Mouse (Mus musculus) CH12.LX (cell line): ENCODE measurements at regions not wholly inside any gene's neighbourhood (a gene's known extent, or its start where the extent isn't known, plus 50 kb on each side); places are given as distances from the start of the nearest gene placed in this dataset.
A peak's percentile ranks its signal among the peaks of the same experiment; 100 is the strongest.

Experiments used
- DNase-seq: peaks from one replicate; pipeline ENCODE4 v3.0.0-alpha.2; 2013; ENCODE audit errors: extremely low read depth
- H3K27ac ChIP-seq: 2 replicates; pipeline ENCODE4 v1.5.1; 2012; ENCODE audit warnings: low read depth, mild to moderate bottlenecking, control low read depth, moderate library complexity; ENCODE audit not compliant: insufficient read depth
- H3K27me3 ChIP-seq: replicated peaks from 2 replicates; pipeline ENCODE3; 2012; ENCODE audit warnings: inconsistent platforms
- H3K36me3 ChIP-seq, 2 experiments: replicated peaks in 1 of 2; 2 replicates each; pipeline versions ENCODE3 to v1.6.1; 2012; ENCODE audit warnings: inconsistent platforms in 1 of 2, low read length in 1 of 2, mild to moderate bottlenecking in 1 of 2, mixed read lengths in 1 of 2, moderate library complexity in 1 of 2; ENCODE audit not compliant: control insufficient read depth in 1 of 2, insufficient read depth in 1 of 2
- H3K4me1 ChIP-seq, 2 experiments: 2 replicates each; pipeline ENCODE4 v1.6.1; 2012; ENCODE audit warnings: inconsistent platforms in 1 of 2, moderate library complexity in 1 of 2; ENCODE audit not compliant: insufficient read depth in 2 of 2, control insufficient read depth in 1 of 2
- H3K4me2 ChIP-seq: 2 replicates; pipeline ENCODE4 v1.6.1; 2012; ENCODE audit warnings: low read depth, mild to moderate bottlenecking, control low read depth; ENCODE audit not compliant: poor library complexity, insufficient read depth, severe bottlenecking
- H3K4me3 ChIP-seq, 3 experiments: fragments of 150-350 bp in 1 of 3; sonication (generic) in 1 of 3; replicated peaks in 1 of 3; 2 replicates each; pipeline versions ENCODE3 to v1.5.1; 2011 to 2012; ENCODE audit warnings: low read depth in 2 of 3, low read length in 2 of 3, mild to moderate bottlenecking in 2 of 3, moderate library complexity in 2 of 3, control low read depth in 1 of 3, improper control_type of control experiment in 1 of 3, inconsistent platforms in 1 of 3, mixed read lengths in 1 of 3; ENCODE audit not compliant: poor library complexity in 1 of 3
- H3K79me2 ChIP-seq: replicated peaks from 2 replicates; pipeline ENCODE4 v1.6.1; 2012; ENCODE audit warnings: mild to moderate bottlenecking, moderate library complexity; ENCODE audit not compliant: control insufficient read depth, poor library complexity, insufficient read depth, severe bottlenecking; ENCODE audit errors: extremely low read depth
- H3K9ac ChIP-seq: 2 replicates; pipeline ENCODE4 v1.6.1; 2012; ENCODE audit warnings: low read depth, mild to moderate bottlenecking, control low read depth, moderate library complexity; ENCODE audit not compliant: insufficient read depth
- H3K9me3 ChIP-seq: replicated peaks from 2 replicates; pipeline ENCODE3; 2012; ENCODE audit warnings: low read length, inconsistent platforms, mixed read lengths
- CHD2 ChIP-seq: IDR thresholded peaks from 2 replicates; pipeline ENCODE4 v1.6.1; 2011; ENCODE audit warnings: low read length, improper control_type of control experiment
- E2F4 ChIP-seq: IDR thresholded peaks from 2 replicates; pipeline ENCODE4 v1.6.1; 2011; ENCODE audit warnings: low read depth, low read length, improper control_type of control experiment; ENCODE audit not compliant: insufficient replicate concordance
- ELF1 ChIP-seq: IDR thresholded peaks from 2 replicates; pipeline ENCODE4 v1.6.1; 2014; ENCODE audit warnings: low read depth, mild to moderate bottlenecking, inconsistent platforms, low read length, improper control_type of control experiment
- EP300 ChIP-seq: IDR thresholded peaks from 2 replicates; pipeline ENCODE4 v1.6.1; 2011; ENCODE audit warnings: low read length, improper control_type of control experiment
- ETS1 ChIP-seq: conservative IDR thresholded peaks from 2 replicates; pipeline ENCODE4 v1.6.1; 2012; ENCODE audit warnings: low read depth, mild to moderate bottlenecking, inconsistent platforms, low read length, improper control_type of control experiment, moderate library complexity
- HCFC1 ChIP-seq: IDR thresholded peaks from 2 replicates; pipeline ENCODE4 v1.6.1; 2012; ENCODE audit warnings: low read depth, mild to moderate bottlenecking, inconsistent platforms, low read length, improper control_type of control experiment
- IRF4 ChIP-seq: IDR thresholded peaks from 2 replicates; pipeline ENCODE4 v1.6.1; 2014; ENCODE audit warnings: low read depth, mild to moderate bottlenecking, inconsistent platforms, low read length, improper control_type of control experiment
- MAX ChIP-seq: IDR thresholded peaks from 2 replicates; pipeline ENCODE4 v1.6.1; 2011; ENCODE audit warnings: low read length, improper control_type of control experiment
- MAZ ChIP-seq: IDR thresholded peaks from 2 replicates; pipeline ENCODE4 v1.6.1; 2012; ENCODE audit warnings: low read depth, mild to moderate bottlenecking, inconsistent platforms, low read length, improper control_type of control experiment, moderate library complexity
- MEF2A ChIP-seq: IDR thresholded peaks from 2 replicates; pipeline ENCODE4 v1.6.1; 2014; ENCODE audit warnings: low read depth, mild to moderate bottlenecking, inconsistent platforms, low read length, improper control_type of control experiment, borderline replicate concordance
- MYC ChIP-seq: IDR thresholded peaks from 2 replicates; pipeline ENCODE4 v1.6.1; 2011; ENCODE audit warnings: low read depth, mild to moderate bottlenecking, improper control_type of control experiment, low read length
- NELFE ChIP-seq: IDR thresholded peaks from 2 replicates; pipeline ENCODE4 v1.6.1; 2011; ENCODE audit warnings: low read depth, low read length, improper control_type of control experiment
- PAX5 ChIP-seq: IDR thresholded peaks from 2 replicates; pipeline ENCODE4 v1.6.1; 2012; ENCODE audit warnings: low read length, inconsistent platforms, mixed read lengths
- POLR2A ChIP-seq: IDR thresholded peaks from 2 replicates; pipeline ENCODE4 v1.6.1; 2011; ENCODE audit warnings: low read depth, mild to moderate bottlenecking, improper control_type of control experiment, low read length
- POLR2AphosphoS2 ChIP-seq: IDR thresholded peaks from 2 replicates; pipeline ENCODE4 v1.6.1; 2011; ENCODE audit warnings: low read depth, low read length, improper control_type of control experiment
- RCOR1 ChIP-seq: conservative IDR thresholded peaks from 2 replicates; pipeline ENCODE4 v1.6.1; 2012; ENCODE audit warnings: low read depth, mild to moderate bottlenecking, inconsistent platforms, low read length, improper control_type of control experiment
- SMC3 ChIP-seq: IDR thresholded peaks from 2 replicates; pipeline ENCODE4 v1.6.1; 2011; ENCODE audit warnings: low read depth, low read length, improper control_type of control experiment
- UBTF ChIP-seq: IDR thresholded peaks from 2 replicates; pipeline ENCODE4 v1.6.1; 2012; ENCODE audit warnings: low read depth, mild to moderate bottlenecking, inconsistent platforms, low read length, improper control_type of control experiment, moderate library complexity
- USF2 ChIP-seq: conservative IDR thresholded peaks from 2 replicates; pipeline ENCODE4 v1.6.1; 2011; ENCODE audit warnings: low read depth, low read length, improper control_type of control experiment
- ZC3H11A ChIP-seq: IDR thresholded peaks from 2 replicates; pipeline ENCODE4 v1.6.1; 2012; ENCODE audit warnings: low read depth, mild to moderate bottlenecking, inconsistent platforms, low read length, improper control_type of control experiment
- ZKSCAN1 ChIP-seq: IDR thresholded peaks from 2 replicates; pipeline ENCODE4 v1.6.1; 2012; ENCODE audit warnings: low read depth, inconsistent platforms, low read length, improper control_type of control experiment, borderline replicate concordance
- ZMIZ1 ChIP-seq: IDR thresholded peaks from 2 replicates; pipeline ENCODE4 v1.6.1; 2012; ENCODE audit warnings: low read depth, mild to moderate bottlenecking, inconsistent platforms, low read length, improper control_type of control experiment
- ZNF384 ChIP-seq: IDR thresholded peaks from 2 replicates; pipeline ENCODE4 v1.6.1; 2012; ENCODE audit warnings: low read depth, low read length, improper control_type of control experiment, inconsistent platforms
- dilution Hi-C: fragments of 300-500 bp; cut with MboI; formaldehyde crosslinking; loops from 2 replicates; pipeline ENCODE4 v1.14.3; 2020; ENCODE audit warnings: low sequenced_read_pairs; ENCODE audit not compliant: extremely low pct_unique_long_range_greater_than_20kb, extremely low pct_ligation_motif_present
- in situ Hi-C: fragments of 300-500 bp; cut with MboI; formaldehyde crosslinking; loops from 3 replicates; pipeline ENCODE4 v1.14.3; 2019; ENCODE audit warnings: low sequenced_read_pairs, low pct_ligation_motif_present, low pct_unique_long_range_greater_than_20kb, mixed read lengths

GRCm38 (mm10) chr5:46235364-46236067 is 378.1 kb upstream of the Lcorl start:
- no peak overlapping the region for H3K9ac ChIP-seq
- in situ Hi-C loops: no loop called here
- H3K27ac ChIP-seq: no peak overlapping the region
- no peaks in the 10 kb centered on the region for H3K9me3 ChIP-seq
- H3K36me3 ChIP-seq: no peaks in the 10 kb centered on the region
- no peak for TF ChIP-seq ZC3H11A
- no peak for TF ChIP-seq MAX
- TF ChIP-seq ZMIZ1: no peak
- no peak for TF ChIP-seq IRF4
- no peak for TF ChIP-seq MEF2A
- no peak for TF ChIP-seq HCFC1
- TF ChIP-seq, all 38 proteins: peak for 0
- dilution Hi-C loops: no loop called here
- Histone ChIP-seq H3K4me1 (no peaks in the 10 kb centered on the region), H3K4me2 (no peak overlapping the region), H3K79me2 (no peaks in the 10 kb centered on the region), H3K4me3 (no peak overlapping the region), H3K27me3 (no peaks in the 10 kb centered on the region)
- peak; percentile 2 for DNase-seq

GRCm38 (mm10) chr5:46232780-46233179 is 375.4 kb upstream of the Lcorl start:
- no peak overlapping the region for H3K4me3 ChIP-seq
- no peak overlapping the region for H3K27ac ChIP-seq
- H3K36me3 ChIP-seq: no peaks in the 10 kb centered on the region
- TF ChIP-seq USF2: no peak
- no peak for TF ChIP-seq PAX5
- TF ChIP-seq MYC: no peak
- TF ChIP-seq MAZ: no peak
- TF ChIP-seq POLR2A: no peak
- TF ChIP-seq SMC3: no peak
- no peak for TF ChIP-seq E2F4
- TF ChIP-seq MEF2A: no peak
- TF ChIP-seq RCOR1: no peak
- no peak for TF ChIP-seq EP300
- no peak for TF ChIP-seq ZKSCAN1
- no peak for TF ChIP-seq ETS1
- no peak for TF ChIP-seq HCFC1
- no peak for TF ChIP-seq POLR2AphosphoS2
- no peak for TF ChIP-seq ELF1
- TF ChIP-seq ZNF384: no peak
- no peak for TF ChIP-seq ZMIZ1
- TF ChIP-seq NELFE: no peak
- no peak for TF ChIP-seq UBTF
- no peak for TF ChIP-seq CHD2
- TF ChIP-seq, all 38 proteins: peak for 0
- in situ Hi-C loops: no loop called here
- dilution Hi-C loops: no loop called here
- H3K79me2 ChIP-seq: no peaks in the 10 kb centered on the region
- no peak for DNase-seq
- H3K27me3 ChIP-seq: no peaks in the 10 kb centered on the region
- H3K4me1 ChIP-seq: no peaks in the 10 kb centered on the region
- no peak overlapping the region for H3K4me2 ChIP-seq
- H3K9me3 ChIP-seq: no peaks in the 10 kb centered on the region
- H3K9ac ChIP-seq: no peak overlapping the region
